Mouse (Mus musculus) NIH3T3 (cell line): ENCODE data around the gene Ppp1r32.
A peak's percentile ranks its signal among the peaks of the same experiment; 100 is the strongest.

Experiments
- DNase-seq: peaks from one replicate; pipeline ENCODE4 v3.0.0-alpha.2; 2012; ENCODE audit warnings: low read depth

The Ppp1r32 gene

GRCm38 (mm10) chr19:10458096-10458495, 24.6 kb downstream of the Ppp1r32 start:
- peak; percentile 77 for DNase-seq

GRCm38 (mm10) chr19:10457484-10457800, 25.3 kb downstream of the Ppp1r32 start:
- no peak for DNase-seq

GRCm38 (mm10) chr19:10456752-10457483, 25.8 kb downstream of the Ppp1r32 start, which contains the start of gene Lrrc10b:
TSS of gene Lrrc10b (minus strand) at chr19:10457473.
- no peak for DNase-seq

DNA sequence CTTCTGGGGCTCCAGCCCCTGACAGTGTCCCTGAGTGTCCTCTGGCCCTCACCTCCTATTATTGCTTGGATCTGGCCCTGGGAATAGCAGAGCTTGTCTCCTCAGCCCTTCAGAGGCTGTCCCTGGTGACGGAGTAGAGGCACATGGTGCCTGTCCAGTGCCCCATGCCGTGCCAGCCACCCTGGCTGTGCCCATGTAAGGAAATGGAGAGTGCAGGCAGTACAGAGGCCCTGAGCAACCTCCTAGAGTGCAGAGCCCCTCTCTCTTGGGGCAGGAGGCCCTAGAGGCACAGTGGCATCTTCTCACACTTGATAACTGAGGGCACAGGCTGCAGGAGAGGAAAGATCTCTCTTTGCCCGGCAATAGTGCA, 27.3 kb downstream of the Ppp1r32 start:
- DNase-seq: no peak

- no peak for DNase-seq
These were observed 27.9 kb downstream of the Ppp1r32 start for GRCm38 (mm10) chr19:10454718-10455436.

GRCm38 (mm10) chr19:10449708-10450107, 33.0 kb downstream of the Ppp1r32 start:
- DNase-seq: peak; percentile 90

DNA sequence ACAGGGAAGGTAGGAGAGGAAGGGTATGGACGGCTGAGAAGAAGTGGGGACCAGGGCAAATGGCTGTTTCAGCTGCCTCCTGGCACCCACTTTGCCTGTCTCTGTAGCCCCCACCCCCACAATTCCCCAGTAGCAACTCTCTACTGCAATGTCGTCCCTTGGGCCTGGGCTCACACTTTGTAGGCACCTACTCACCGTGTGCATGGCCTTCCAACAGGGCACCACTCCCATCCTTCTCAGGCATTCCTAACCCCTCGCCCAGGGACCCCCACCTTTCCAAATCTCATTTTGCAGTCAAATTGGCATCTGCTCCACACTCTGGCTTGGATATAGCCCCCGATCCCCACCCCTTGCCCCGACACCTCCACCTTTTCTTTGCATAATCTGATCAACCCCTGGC, 33.5 kb downstream of the Ppp1r32 start:
- no peak for DNase-seq

- no peak for DNase-seq
These were observed 34.5 kb downstream of the Ppp1r32 start for GRCm38 (mm10) chr19:10448275-10448674.

DNA sequence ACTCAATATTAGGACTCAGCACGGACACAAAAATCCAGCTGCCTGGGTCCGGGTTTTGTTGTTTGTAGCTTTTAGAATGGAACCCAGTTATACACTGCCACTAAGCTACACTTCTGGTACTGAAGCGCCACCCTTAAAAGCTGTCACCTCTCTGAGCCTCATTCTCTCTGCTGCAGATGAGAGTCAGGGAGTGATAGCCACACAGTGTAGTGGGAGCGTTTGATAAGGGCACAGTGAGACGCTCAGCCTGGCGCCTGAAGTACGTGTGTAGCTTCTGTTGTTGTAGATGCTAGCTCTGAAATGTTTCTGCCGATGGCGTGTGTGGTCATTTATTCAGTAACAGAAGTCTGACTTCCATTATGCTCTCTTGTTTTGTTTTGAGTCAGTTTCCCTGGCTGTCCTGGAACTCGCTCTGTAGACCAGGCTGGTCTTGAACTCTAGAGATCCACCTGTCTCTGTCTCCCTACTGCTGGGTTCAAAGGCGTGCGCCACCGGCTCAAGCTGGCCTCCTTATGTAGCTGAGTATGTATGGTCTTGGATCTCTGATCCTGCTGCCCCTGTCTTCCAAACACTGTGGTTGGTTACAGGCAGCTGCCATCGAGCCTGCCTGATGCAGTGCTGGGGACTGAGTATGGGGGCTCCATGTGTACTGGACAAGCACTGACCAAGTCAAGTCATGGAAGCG, 37.9 kb downstream of the Ppp1r32 start:
- DNase-seq: no peak

GRCm38 (mm10) chr19:10437521-10437920, 45.2 kb downstream of the Ppp1r32 start:
- peak; percentile 19 for DNase-seq

GRCm38 (mm10) chr19:10436726-10437125, 46.0 kb downstream of the Ppp1r32 start:
- no peak for DNase-seq

DNA sequence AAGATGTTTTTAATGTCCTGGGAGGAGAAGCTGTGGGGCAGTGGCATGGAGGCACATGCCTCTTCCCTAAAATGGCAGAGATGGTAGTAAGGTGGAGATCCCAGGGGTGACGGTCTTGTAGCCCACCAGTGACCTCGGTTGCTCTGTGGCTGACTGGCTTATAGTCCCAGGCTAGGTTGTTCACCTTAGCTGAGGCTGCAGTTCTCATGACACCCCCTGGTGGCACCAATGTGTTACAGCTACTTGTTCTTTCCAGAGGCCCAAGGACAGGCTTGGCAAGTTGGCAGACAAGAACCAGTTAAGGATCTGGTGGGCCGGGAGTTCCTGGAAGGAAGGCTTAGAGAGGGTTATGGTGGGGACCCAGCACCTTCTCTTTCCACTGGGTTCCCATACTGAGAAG, 46.8 kb downstream of the Ppp1r32 start:
- DNase-seq: peak; percentile 87

DNA sequence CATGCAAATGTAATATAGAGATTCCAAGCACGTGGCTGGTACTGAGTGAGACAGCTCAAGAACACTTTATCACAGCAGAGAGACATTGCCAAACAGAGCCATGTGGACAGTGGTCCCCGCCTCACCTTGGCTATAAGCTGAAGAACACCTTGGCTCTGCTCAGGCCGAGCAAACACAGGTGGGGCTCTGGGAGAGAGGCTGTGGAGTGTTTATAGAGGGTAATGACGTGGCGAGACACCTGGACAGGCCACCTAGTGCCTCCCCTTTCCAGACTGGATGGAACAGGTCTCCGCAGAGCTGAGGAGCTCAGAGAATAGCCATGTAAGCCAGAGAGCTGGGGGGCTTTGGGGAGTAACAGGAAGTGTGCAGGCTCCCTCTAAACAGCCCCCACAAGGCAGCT, 47.8 kb downstream of the Ppp1r32 start:
- no peak for DNase-seq

DNA sequence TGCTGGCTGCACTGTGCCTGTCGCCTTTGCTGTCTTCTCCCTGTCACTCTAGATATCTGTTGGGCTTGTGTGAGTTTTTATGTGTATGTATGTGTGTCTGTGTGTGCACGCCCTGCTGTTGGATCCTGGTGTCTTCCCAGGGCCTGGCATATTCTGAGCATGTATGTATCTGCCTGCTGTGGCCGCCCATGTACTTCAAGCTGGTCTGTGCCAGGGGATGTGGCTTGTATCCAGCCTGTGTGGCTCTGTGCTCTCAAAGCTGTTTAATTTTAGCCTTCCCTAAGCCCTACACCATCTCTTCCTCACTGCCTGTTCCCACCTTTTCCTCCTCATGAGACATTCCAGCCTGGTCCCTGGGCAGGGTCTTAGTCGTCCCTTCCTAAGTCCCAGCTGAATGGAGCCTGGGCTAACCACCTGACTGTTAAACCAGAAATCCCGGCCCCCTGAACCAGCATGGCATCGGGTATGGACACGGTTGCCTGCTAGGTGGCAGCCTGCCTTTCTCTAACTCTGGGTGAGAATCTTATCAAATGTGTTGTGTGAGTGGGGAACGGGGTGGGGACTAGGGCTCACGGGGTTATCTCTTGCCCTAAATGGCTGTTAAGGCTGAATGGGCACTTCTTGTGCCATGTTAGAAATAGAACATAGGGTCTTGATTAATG, 48.7 kb downstream of the Ppp1r32 start:
- no peak for DNase-seq

- no peak for DNase-seq
These were observed 49.5 kb downstream of the Ppp1r32 start for GRCm38 (mm10) chr19:10433225-10433624.

- no peak for DNase-seq
These were observed 50.9 kb downstream of the Ppp1r32 start for GRCm38 (mm10) chr19:10431841-10432240.

DNA sequence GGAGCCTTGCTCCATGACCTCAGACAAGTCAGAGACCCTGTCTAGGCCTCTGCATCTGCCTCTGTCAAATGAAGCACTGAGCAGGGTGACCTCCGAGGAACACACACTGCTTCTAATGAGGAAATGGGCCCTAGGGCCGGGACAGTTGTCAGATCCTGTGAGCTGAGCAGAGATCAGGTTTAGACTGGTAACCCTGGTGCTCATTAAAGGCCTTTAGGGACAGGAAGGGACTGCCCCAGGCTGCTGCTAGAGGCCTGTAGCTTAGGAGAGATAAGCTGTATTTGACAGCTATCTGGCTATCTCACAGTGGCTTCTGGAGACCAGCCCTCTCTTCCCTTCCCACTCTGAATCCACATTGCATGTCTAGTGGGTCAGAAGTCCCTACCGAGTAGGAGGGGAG, 51.3 kb downstream of the Ppp1r32 start:
- no peak for DNase-seq

DNA sequence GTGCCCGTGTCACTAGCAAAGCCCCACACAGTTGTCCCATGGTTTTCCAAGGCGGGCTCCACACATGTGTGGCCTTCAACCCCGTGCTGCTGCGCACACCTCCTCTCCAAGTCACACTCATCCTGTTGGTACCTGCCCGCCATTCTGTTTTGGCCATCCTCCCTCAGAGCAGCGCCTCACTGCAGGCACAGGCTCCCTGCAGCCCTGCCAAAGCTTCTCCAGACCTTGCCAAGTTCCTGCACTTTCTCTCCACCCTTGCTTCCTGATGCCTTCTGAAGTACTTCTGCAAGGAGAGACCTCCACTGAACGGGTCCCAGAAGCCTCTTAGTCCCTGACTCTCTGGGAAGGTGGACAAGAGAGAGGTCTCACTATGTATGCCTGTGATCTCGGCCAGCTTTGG, 53.4 kb downstream of the Ppp1r32 start:
- no peak for DNase-seq

DNA sequence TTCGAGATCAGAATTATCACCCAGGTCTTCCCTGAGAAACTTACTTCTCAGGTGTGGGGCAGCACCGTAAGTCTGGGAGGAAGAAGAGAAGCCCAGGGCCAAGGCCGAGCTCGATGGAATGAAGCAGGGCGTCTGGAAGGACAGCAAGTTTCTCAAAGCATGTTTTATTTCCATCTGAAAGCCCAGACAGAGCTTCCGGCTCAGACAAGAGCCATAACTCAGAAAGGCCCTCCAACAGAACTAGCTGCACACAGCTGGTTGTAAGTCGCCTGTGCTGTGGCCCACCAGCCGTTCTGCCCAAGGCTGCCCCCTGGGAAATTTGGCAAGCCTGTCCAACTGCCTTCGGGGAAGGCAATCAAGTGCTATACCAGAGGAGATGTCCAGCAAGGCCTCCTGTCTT, 55.3 kb downstream of the Ppp1r32 start:
- no peak for DNase-seq

DNA sequence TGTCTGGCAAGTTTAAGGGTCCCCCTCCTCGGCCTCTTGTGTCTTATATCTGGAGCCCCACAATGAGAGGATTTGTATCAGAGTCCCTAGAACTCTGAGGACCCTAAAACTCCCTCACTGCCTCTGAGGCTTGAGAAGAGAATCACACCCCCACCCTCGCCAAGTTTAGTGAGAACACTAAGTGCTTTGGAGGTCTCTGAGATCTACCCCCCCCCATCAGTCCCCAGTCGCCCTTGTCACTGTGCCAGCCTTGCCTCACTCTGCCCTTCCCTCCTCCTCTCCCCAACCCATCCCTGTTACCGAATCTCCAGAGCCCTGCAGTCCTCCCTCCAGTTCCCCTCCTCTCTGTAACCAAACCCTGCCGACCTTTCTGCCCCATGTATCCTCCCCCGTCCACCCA, 55.9 kb downstream of the Ppp1r32 start:
- no peak for DNase-seq

- DNase-seq: no peak
These were observed 56.4 kb downstream of the Ppp1r32 start for GRCm38 (mm10) chr19:10426312-10426711.

DNA sequence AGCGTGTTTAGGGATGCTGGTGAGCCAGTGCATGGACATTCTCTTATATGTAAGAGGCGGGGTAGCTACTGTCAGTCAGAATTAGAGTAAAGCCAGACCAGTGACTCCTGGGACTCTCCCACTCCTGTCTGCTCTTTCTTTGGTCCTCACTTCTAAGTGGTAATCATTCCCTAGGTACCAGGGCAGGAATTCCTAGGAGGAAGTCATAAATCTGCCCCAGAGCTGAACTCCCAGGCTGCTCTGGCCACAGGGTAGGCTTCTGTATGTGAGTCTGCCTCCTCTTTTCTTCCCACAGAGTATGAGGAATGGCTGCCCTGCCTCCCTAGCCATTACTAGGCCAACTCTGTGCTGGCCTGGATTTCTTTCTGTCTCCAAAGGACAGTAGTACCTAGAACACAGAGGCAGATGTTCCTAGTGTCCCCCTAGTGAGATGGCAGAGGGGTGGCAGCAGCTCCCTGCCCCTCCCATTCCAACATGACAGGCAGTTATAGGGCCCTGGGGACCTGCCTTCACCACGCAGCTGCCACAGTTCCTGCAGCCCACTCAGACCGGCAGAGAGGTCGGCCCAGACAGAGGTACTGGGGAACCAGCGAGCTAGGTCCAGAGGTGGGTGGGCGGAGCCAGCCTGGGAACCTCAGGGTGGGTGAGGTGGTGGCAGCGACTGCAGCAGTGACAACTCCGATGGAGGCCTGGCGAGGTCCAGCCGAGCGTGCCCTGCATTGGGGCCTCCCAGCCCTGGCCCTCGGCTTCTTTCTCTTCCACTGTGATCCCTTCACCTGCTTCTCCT, 57.1 kb downstream of the Ppp1r32 start:
- DNase-seq: no peak
